Mouse (Mus musculus): ENCODE measurements around the gene Casc4. TPM values are rescaled to one million over a fixed set of nuclear protein-coding genes. Genes with fewer than 3 reads are reported as not detected.
A peak's percentile ranks its signal among the peaks of the same experiment; 100 is the strongest.

Casc4 gene
- polyA plus RNA-seq, 1 experiment from 2014 or later = 30.2 TPM

- H3K9me3 ChIP-seq (ENCODE audit: control insufficient read depth, low read length) = no peaks in the 10 kb centered on the region
- DNase-seq (ENCODE audit: low spot score) (no peak), ATAC-seq (ENCODE audit: low FRiP score) (no peak)
- no peak overlapping the region for H3K4me3 ChIP-seq (ENCODE audit: low read depth, low read length)
- H3K27me3 ChIP-seq (ENCODE audit: control insufficient read depth, insufficient read depth, low read length) = no peaks in the 10 kb centered on the region
- H3K36me3 ChIP-seq (ENCODE audit: control insufficient read depth, insufficient read depth, low read length) = no peaks in the 10 kb centered on the region
- 69% methylated on average over 7 of the region's 8 CpGs for WGBS
- no peaks in the 10 kb centered on the region for H3K4me1 ChIP-seq (replicated peaks; ENCODE audit: control insufficient read depth, insufficient read depth, low read length)
- H3K9ac ChIP-seq (ENCODE audit: low read depth, low read length) = no peak overlapping the region
- no peak overlapping the region for H3K27ac ChIP-seq (ENCODE audit: low read depth, low read length)
- H3K4me2 ChIP-seq (replicated peaks; ENCODE audit: low read depth, low read length) = no peak overlapping the region
Observed at GRCm38 (mm10) chr2:121846050-121846449, 20.7 kb upstream of the Casc4 start.

DNA sequence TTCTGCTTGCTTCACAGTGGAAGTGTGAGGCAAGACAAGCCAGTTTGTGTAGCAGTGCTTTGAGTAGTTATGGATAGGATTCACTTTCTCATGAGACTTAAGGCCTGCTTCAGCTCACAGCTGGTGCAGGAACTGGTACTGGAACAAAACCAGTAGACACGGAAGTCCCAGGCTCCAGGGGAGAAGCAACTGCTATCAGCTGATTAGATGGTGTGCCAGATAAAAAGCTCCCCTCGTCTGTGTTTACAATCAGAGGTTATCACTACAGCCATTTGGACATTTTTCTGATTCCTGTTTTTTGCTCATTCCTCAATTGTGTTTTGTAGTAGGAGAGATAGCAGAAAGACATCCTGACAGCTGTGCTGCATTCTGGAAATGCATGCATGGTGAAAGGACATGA, 14.7 kb upstream of the Casc4 start:
- no peak overlapping the region for H3K27ac ChIP-seq (ENCODE audit: low read depth, low read length)
- no peaks in the 10 kb centered on the region for H3K4me1 ChIP-seq (replicated peaks; ENCODE audit: control insufficient read depth, insufficient read depth, low read length)
- no peak for DNase-seq (ENCODE audit: low spot score)
- H3K4me3 ChIP-seq (ENCODE audit: low read depth, low read length) = no peak overlapping the region
- no peaks in the 10 kb centered on the region for H3K27me3 ChIP-seq (ENCODE audit: control insufficient read depth, insufficient read depth, low read length)
- no peak for ATAC-seq (ENCODE audit: low FRiP score)
- H3K4me2 ChIP-seq (replicated peaks; ENCODE audit: low read depth, low read length) = no peak overlapping the region
- no peaks in the 10 kb centered on the region for H3K9me3 ChIP-seq (ENCODE audit: control insufficient read depth, low read length)
- WGBS = 73% methylated on average over 2 of the region's 2 CpGs
- H3K9ac ChIP-seq (ENCODE audit: low read depth, low read length) = no peak overlapping the region
- H3K36me3 ChIP-seq (ENCODE audit: control insufficient read depth, insufficient read depth, low read length) = no peaks in the 10 kb centered on the region

DNA sequence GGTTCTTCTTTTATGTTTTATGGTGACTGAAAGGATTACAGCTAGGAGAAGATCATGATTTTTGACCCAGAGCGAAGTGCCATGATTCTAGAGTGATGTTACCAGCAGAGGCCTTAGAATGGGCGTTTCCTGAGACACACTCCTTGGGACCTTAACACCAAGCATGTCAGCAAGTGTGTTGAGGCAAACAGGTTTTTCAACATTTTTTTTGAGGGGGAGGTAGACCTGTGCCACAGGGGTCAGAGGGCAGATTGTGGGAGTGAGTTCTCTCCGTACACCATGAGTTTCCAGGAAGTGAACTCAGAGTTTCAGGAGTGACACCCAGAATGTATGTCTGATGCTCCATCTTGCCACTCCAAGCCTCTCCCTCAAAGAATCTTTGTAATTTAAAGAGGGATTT, 12.8 kb upstream of the Casc4 start:
- Histone ChIP-seq H3K4me3 (ENCODE audit: low read depth, low read length) (no peak overlapping the region), H3K36me3 (ENCODE audit: control insufficient read depth, insufficient read depth, low read length) (no peaks in the 10 kb centered on the region), H3K27me3 (ENCODE audit: control insufficient read depth, insufficient read depth, low read length) (no peaks in the 10 kb centered on the region), H3K4me1 (replicated peaks; ENCODE audit: control insufficient read depth, insufficient read depth, low read length) (no peaks in the 10 kb centered on the region), H3K9ac (ENCODE audit: low read depth, low read length) (no peak overlapping the region), H3K9me3 (ENCODE audit: control insufficient read depth, low read length) (no peaks in the 10 kb centered on the region), H3K27ac (ENCODE audit: low read depth, low read length) (no peak overlapping the region), H3K4me2 (replicated peaks; ENCODE audit: low read depth, low read length) (no peak overlapping the region)
- DNase-seq (ENCODE audit: low spot score) (no peak), ATAC-seq (ENCODE audit: low FRiP score) (no peak)
- WGBS = 87% methylated on average over 3 of the region's 3 CpGs

- WGBS = 81% methylated on average over 5 of the region's 5 CpGs
- no peaks in the 10 kb centered on the region for H3K9me3 ChIP-seq (ENCODE audit: control insufficient read depth, low read length)
- no peak for DNase-seq (ENCODE audit: low spot score)
- H3K9ac ChIP-seq (ENCODE audit: low read depth, low read length) = no peak overlapping the region
- no peaks in the 10 kb centered on the region for H3K27me3 ChIP-seq (ENCODE audit: control insufficient read depth, insufficient read depth, low read length)
- H3K4me2 ChIP-seq (replicated peaks; ENCODE audit: low read depth, low read length) = no peak overlapping the region
- no peak overlapping the region for H3K4me3 ChIP-seq (ENCODE audit: low read depth, low read length)
- H3K4me1 ChIP-seq (replicated peaks; ENCODE audit: control insufficient read depth, insufficient read depth, low read length) = no peaks in the 10 kb centered on the region
- H3K36me3 ChIP-seq (ENCODE audit: control insufficient read depth, insufficient read depth, low read length) = no peaks in the 10 kb centered on the region
- no peak for ATAC-seq (ENCODE audit: low FRiP score)
- H3K27ac ChIP-seq (ENCODE audit: low read depth, low read length) = no peak overlapping the region
Observed at GRCm38 (mm10) chr2:121859380-121859980, 7.3 kb upstream of the Casc4 start.

- Histone ChIP-seq H3K27ac (ENCODE audit: low read depth, low read length) (peak overlapping the region; percentile 70), H3K9ac (ENCODE audit: low read depth, low read length) (peak overlapping the region; percentile 87), H3K4me1 (replicated peaks; ENCODE audit: control insufficient read depth, insufficient read depth, low read length) (no peaks in the 10 kb centered on the region; the same call in 1 of the 2 replicates), H3K9me3 (ENCODE audit: control insufficient read depth, low read length) (no peaks in the 10 kb centered on the region), H3K27me3 (ENCODE audit: control insufficient read depth, insufficient read depth, low read length) (no peaks in the 10 kb centered on the region), H3K4me2 (replicated peaks; ENCODE audit: low read depth, low read length) (peak overlapping the region; percentile 81), H3K36me3 (ENCODE audit: control insufficient read depth, insufficient read depth, low read length) (no peaks in the 10 kb centered on the region), H3K4me3 (ENCODE audit: low read depth, low read length) (peak overlapping the region; percentile 87)
- ATAC-seq (ENCODE audit: low FRiP score) (peak; percentile 71), DNase-seq (ENCODE audit: low spot score) (peak; percentile 70)
- WGBS = 4% methylated on average over 18 of the region's 18 CpGs
Observed at GRCm38 (mm10) chr2:121866071-121866601, 634 bp upstream of the Casc4 start.

GRCm38 (mm10) chr2:121867051-121867928, 520 bp downstream of the Casc4 start:
- Histone ChIP-seq H3K4me3 (ENCODE audit: low read depth, low read length) (peak overlapping the region; percentile 87), H3K4me2 (replicated peaks; ENCODE audit: low read depth, low read length) (peak overlapping the region; percentile 81), H3K9ac (ENCODE audit: low read depth, low read length) (peak overlapping the region; percentile 87), H3K4me1 (replicated peaks; ENCODE audit: control insufficient read depth, insufficient read depth, low read length) (no peaks in the 10 kb centered on the region; the same call in 1 of the 2 replicates), H3K9me3 (ENCODE audit: control insufficient read depth, low read length) (no peaks in the 10 kb centered on the region), H3K27me3 (ENCODE audit: control insufficient read depth, insufficient read depth, low read length) (no peaks in the 10 kb centered on the region), H3K36me3 (ENCODE audit: control insufficient read depth, insufficient read depth, low read length) (no peaks in the 10 kb centered on the region), H3K27ac (ENCODE audit: low read depth, low read length) (peak overlapping the region; percentile 70)
- ATAC-seq (ENCODE audit: low FRiP score) (0 out of 2 replicates have a peak, but pooled peaks have one; percentile 2), DNase-seq (ENCODE audit: low spot score) (no peak)
- WGBS = under 1% methylated on average over 52 of the region's 63 CpGs

- H3K4me1 ChIP-seq (replicated peaks; ENCODE audit: control insufficient read depth, insufficient read depth, low read length) = no peaks in the 10 kb centered on the region
- H3K9me3 ChIP-seq (ENCODE audit: control insufficient read depth, low read length) = no peaks in the 10 kb centered on the region
- no peak overlapping the region for H3K27ac ChIP-seq (ENCODE audit: low read depth, low read length)
- no peak for ATAC-seq (ENCODE audit: low FRiP score)
- no peak overlapping the region for H3K9ac ChIP-seq (ENCODE audit: low read depth, low read length)
- WGBS = 90% methylated on average over 1 of the region's 1 CpGs
- no peaks in the 10 kb centered on the region for H3K27me3 ChIP-seq (ENCODE audit: control insufficient read depth, insufficient read depth, low read length)
- H3K4me2 ChIP-seq (replicated peaks; ENCODE audit: low read depth, low read length) = no peak overlapping the region
- no peak overlapping the region for H3K4me3 ChIP-seq (ENCODE audit: low read depth, low read length)
- DNase-seq (ENCODE audit: low spot score) = no peak
- H3K36me3 ChIP-seq (ENCODE audit: control insufficient read depth, insufficient read depth, low read length) = no peaks in the 10 kb centered on the region
Observed at GRCm38 (mm10) chr2:121879506-121879905, 12.7 kb downstream of the Casc4 start.

DNA sequence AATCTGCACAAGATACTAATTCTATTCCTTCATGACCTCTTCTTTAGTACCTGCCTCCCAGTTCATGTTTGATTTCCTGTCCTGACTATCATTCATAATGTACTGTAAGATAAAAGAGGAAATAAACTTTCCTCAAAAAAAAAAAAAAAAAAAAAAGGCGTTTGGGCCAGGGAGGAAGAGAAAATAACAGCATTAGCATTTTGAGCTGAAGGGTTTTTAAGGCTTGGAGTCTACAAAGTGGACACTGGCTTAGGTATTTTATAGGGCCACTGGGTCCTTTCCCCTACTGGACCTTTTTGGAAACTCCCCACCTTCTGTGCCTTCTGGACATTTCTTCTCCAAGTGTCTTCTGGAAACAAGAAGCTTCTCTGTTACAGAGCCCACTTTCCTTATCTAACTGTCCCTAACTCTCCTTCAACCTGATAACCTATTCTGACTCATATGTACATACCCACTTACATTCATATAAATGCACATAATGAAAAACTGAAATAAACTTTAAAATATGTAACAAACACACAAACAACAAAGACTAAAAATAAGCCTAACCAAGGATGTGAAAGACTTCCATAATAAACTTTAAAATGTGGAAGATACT, 18.8 kb downstream of the Casc4 start:
- 100% methylated on average over 1 of the region's 1 CpGs for WGBS
- no peak overlapping the region for H3K27ac ChIP-seq (ENCODE audit: low read depth, low read length)
- H3K36me3 ChIP-seq (ENCODE audit: control insufficient read depth, insufficient read depth, low read length) = no peaks in the 10 kb centered on the region
- no peak overlapping the region for H3K4me3 ChIP-seq (ENCODE audit: low read depth, low read length)
- no peaks in the 10 kb centered on the region for H3K4me1 ChIP-seq (replicated peaks; ENCODE audit: control insufficient read depth, insufficient read depth, low read length)
- H3K4me2 ChIP-seq (replicated peaks; ENCODE audit: low read depth, low read length) = no peak overlapping the region
- DNase-seq (ENCODE audit: low spot score) (no peak), ATAC-seq (ENCODE audit: low FRiP score) (no peak)
- no peaks in the 10 kb centered on the region for H3K27me3 ChIP-seq (ENCODE audit: control insufficient read depth, insufficient read depth, low read length)
- no peak overlapping the region for H3K9ac ChIP-seq (ENCODE audit: low read depth, low read length)
- no peaks in the 10 kb centered on the region for H3K9me3 ChIP-seq (ENCODE audit: control insufficient read depth, low read length)

Measured in hindbrain, embryonic 11.5 days (tissue).